Mouse (Mus musculus): ENCODE measurements around the gene Tfrc. TPM values are rescaled to one million over a fixed set of nuclear protein-coding genes. Genes with fewer than 3 reads are reported as not detected.

The Tfrc gene
- total and polyA plus RNA-seq, 3 experiments = 190 to 840 (median 358) TPM

- Histone ChIP-seq H3K4me3 (replicated peaks in 1 of 3; ENCODE audit: low read depth in 2 of 3, low read length in 2 of 3, poor library complexity in 1 of 3) (no peak overlapping the region), H3K36me3 (replicated peaks in 1 of 2; ENCODE audit: control insufficient read depth in 1 of 2, insufficient read depth in 1 of 2, low read length in 1 of 2) (no peaks in the 10 kb centered on the region), H3K9ac (ENCODE audit: insufficient read depth, low read depth) (no peak overlapping the region), H3K4me1 (ENCODE audit: control insufficient read depth in 1 of 2, insufficient read depth in 2 of 2) (peaks cover 5 to 20% of the 10 kb centered on the region in 2 experiments), H3K27me3 (replicated peaks) (no peaks in the 10 kb centered on the region), H3K27ac (ENCODE audit: insufficient read depth, low read depth) (no peak overlapping the region), H3K4me2 (ENCODE audit: insufficient read depth, low read depth, poor library complexity, severe bottlenecking) (no peak overlapping the region), H3K79me2 (replicated peaks; ENCODE audit: control insufficient read depth, extremely low read depth, insufficient read depth, poor library complexity, severe bottlenecking) (no peaks in the 10 kb centered on the region), H3K9me3 (replicated peaks; ENCODE audit: low read length) (no peaks in the 10 kb centered on the region)
- dilution Hi-C loops (cut with MboI; ENCODE audit: extremely low pct_ligation_motif_present, extremely low pct_unique_long_range_greater_than_20kb, low sequenced_read_pairs) (no loop called here), in situ Hi-C loops (cut with MboI; ENCODE audit: low pct_ligation_motif_present, low pct_unique_long_range_greater_than_20kb, low sequenced_read_pairs) (no loop called here)
- no peak for TF ChIP-seq MXI1 (IDR thresholded peaks at IDR 0.05; ENCODE audit: low read depth, low read length)
- TF ChIP-seq USF2 (conservative IDR thresholded peaks at IDR 0.05; ENCODE audit: low read depth, low read length) = no peak
- no peak for TF ChIP-seq JUND (conservative IDR thresholded peaks at IDR 0.05; ENCODE audit: low read depth, low read length)
- no peak for TF ChIP-seq USF1 (IDR thresholded peaks at IDR 0.05; ENCODE audit: low read depth, low read length)
- TF ChIP-seq EP300 (IDR thresholded peaks at IDR 0.05; ENCODE audit: low read length) = no peak
- TF ChIP-seq MYC (IDR thresholded peaks at IDR 0.05; ENCODE audit: low read depth, low read length) = no peak
- no peak for TF ChIP-seq ZKSCAN1 (IDR thresholded peaks at IDR 0.05; ENCODE audit: borderline replicate concordance, low read depth, low read length)
- no peak for DNase-seq (ENCODE audit: extremely low read depth)
Measured at GRCm38 (mm10) chr16:32593283-32593805, 15.4 kb upstream of the Tfrc start.

GRCm38 (mm10) chr16:32593916-32594315, 14.8 kb upstream of the Tfrc start:
- H3K36me3 ChIP-seq (replicated peaks in 1 of 2; ENCODE audit: control insufficient read depth in 1 of 2, insufficient read depth in 1 of 2, low read length in 1 of 2) = no peaks in the 10 kb centered on the region
- no peak overlapping the region for H3K4me3 ChIP-seq (replicated peaks in 1 of 3; ENCODE audit: low read depth in 2 of 3, low read length in 2 of 3, poor library complexity in 1 of 3)
- no peaks in the 10 kb centered on the region for H3K79me2 ChIP-seq (replicated peaks; ENCODE audit: control insufficient read depth, extremely low read depth, insufficient read depth, poor library complexity, severe bottlenecking)
- no peaks in the 10 kb centered on the region for H3K27me3 ChIP-seq (replicated peaks)
- H3K9me3 ChIP-seq (replicated peaks; ENCODE audit: low read length) = no peaks in the 10 kb centered on the region
- H3K9ac ChIP-seq (ENCODE audit: insufficient read depth, low read depth) = no peak overlapping the region
- in situ Hi-C loops (cut with MboI; ENCODE audit: low pct_ligation_motif_present, low pct_unique_long_range_greater_than_20kb, low sequenced_read_pairs) (no loop called here), dilution Hi-C loops (cut with MboI; ENCODE audit: extremely low pct_ligation_motif_present, extremely low pct_unique_long_range_greater_than_20kb, low sequenced_read_pairs) (no loop called here)
- H3K27ac ChIP-seq (ENCODE audit: insufficient read depth, low read depth) = no peak overlapping the region
- H3K4me1 ChIP-seq (ENCODE audit: control insufficient read depth in 1 of 2, insufficient read depth in 2 of 2) = peaks cover 8 to 20% of the 10 kb centered on the region in 2 experiments
- TF ChIP-seq NELFE (IDR thresholded peaks at IDR 0.05; ENCODE audit: low read depth, low read length) (no peak), JUND (conservative IDR thresholded peaks at IDR 0.05; ENCODE audit: low read depth, low read length) (no peak), HCFC1 (IDR thresholded peaks at IDR 0.05; ENCODE audit: low read depth, low read length) (no peak), SIN3A (IDR thresholded peaks at IDR 0.05; ENCODE audit: low read length) (no peak), MYC (IDR thresholded peaks at IDR 0.05; ENCODE audit: low read depth, low read length) (no peak), ZKSCAN1 (IDR thresholded peaks at IDR 0.05; ENCODE audit: borderline replicate concordance, low read depth, low read length) (no peak), ZC3H11A (IDR thresholded peaks at IDR 0.05; ENCODE audit: low read depth, low read length) (no peak), SMC3 (IDR thresholded peaks at IDR 0.05; ENCODE audit: low read depth, low read length) (no peak), ETS1 (conservative IDR thresholded peaks at IDR 0.05; ENCODE audit: low read depth, low read length) (no peak), MEF2A (IDR thresholded peaks at IDR 0.05; ENCODE audit: borderline replicate concordance, low read depth, low read length) (no peak), CHD2 (IDR thresholded peaks at IDR 0.05; ENCODE audit: low read length) (no peak), EP300 (IDR thresholded peaks at IDR 0.05; ENCODE audit: low read length) (no peak), E2F4 (IDR thresholded peaks at IDR 0.05; ENCODE audit: insufficient replicate concordance, low read depth, low read length) (no peak), NRF1 (IDR thresholded peaks at IDR 0.05; ENCODE audit: low read depth, low read length) (no peak), TBP (conservative IDR thresholded peaks at IDR 0.05; ENCODE audit: low read depth, low read length) (no peak), RAD21 (IDR thresholded peaks at IDR 0.05; ENCODE audit: low read depth, low read length) (no peak), PAX5 (IDR thresholded peaks at IDR 0.05; ENCODE audit: low read length) (no peak)
- no peak overlapping the region for H3K4me2 ChIP-seq (ENCODE audit: insufficient read depth, low read depth, poor library complexity, severe bottlenecking)
- no peak for DNase-seq (ENCODE audit: extremely low read depth)
